Mouse (Mus musculus): ENCODE measurements around the gene Ndufa7.
"Not testable (repeated sequence)": the region's sequence is repeated elsewhere in the genome, so short reads cannot be mapped to it uniquely, and the experiment has no call there.

DNA sequence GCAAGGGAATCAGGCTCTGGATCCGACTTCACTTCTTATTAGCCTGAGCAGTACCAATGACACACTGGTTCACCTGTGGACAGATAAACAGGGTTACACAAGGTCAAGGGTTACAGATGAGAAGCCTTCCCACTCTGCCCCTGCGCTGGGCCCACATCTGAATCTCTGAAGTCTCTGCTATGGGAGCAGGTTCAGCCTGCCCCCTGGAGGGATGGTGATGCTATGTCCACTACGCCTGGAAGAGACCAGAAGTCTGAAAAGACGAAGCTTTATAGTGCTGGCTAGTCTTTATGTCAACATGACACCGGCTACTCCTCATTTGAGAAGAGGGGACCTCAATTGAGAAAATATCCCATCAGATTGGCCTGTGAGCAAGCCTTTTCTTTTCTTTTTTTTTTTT lies 51.4 kb downstream of the Ndufa7 start:
- TF ChIP-seq CTCF (IDR thresholded peaks at IDR 0.05; ENCODE audit: low read depth, low read length); POLR2A (IDR thresholded peaks at IDR 0.05; ENCODE audit: borderline replicate concordance, low read depth, low read length): not testable (repeated sequence)
